Mouse (Mus musculus) ovary, postnatal 10 days (tissue): ENCODE measurements around the gene Epdr1.
"Not testable (repeated sequence)": the region's sequence is repeated elsewhere in the genome, so short reads cannot be mapped to it uniquely, and the experiment has no call there.

Experiments
- DNase-seq: peaks from one replicate; pipeline ENCODE4 v3.0.0; 2022; ENCODE audit warnings: low spot score

The Epdr1 gene

DNA sequence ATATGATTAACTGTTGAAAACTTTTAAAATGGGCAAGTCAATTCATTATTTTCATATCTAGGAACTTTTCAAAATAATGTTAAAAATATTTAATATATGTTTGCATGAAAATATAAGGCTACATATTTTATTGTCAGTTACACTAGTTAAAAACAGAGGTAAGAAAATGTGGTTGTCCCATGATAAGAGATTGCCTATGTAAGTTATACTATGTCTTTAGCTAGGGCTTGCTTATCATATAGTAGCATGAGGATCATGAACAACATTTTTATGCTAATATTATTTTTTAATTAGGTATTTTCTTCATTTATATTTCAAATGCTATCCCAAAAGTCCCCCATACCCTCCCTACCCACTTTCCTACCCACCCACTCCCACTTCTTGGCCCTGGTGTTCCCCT lies 14.8 kb downstream of the Epdr1 start:
- no peak for DNase-seq

DNA sequence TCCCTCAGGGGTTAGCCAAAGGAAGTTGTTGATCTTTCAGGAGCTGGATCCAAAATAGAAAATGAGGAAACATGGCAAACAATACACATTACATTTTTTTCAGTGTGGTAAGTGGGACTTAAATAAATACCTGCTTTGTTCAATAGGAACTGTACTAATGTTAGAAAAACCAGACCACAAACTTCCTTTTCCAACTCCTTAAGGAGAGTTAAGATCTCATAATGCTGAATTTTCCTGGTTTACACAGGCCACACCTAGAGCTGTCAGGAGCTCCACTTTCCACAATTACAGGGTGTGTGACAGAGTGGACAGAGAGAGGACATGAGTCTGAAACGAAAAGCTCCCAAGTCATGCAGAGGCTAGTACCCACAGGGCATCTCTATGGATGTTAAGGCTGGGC lies 16.0 kb downstream of the Epdr1 start:
- no peak for DNase-seq

DNA sequence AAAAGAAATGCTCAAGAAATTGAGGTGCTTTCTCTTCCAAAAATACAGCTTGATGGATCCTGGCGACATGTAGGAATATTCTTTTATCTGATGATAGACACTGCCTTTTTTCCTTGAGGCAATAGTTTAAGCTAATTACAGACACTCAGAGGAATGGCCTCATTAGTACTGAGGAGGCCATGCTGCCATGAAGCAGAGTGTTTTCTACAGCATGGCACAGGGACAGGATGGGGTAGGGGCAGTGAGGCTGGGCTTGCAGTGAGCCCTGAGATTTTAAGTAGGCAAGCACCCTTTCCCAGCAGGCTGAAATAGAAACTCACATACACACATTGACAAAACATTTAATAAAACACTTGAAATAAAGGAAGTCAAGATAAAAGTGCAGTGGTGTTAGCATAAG lies 17.2 kb downstream of the Epdr1 start:
- no peak for DNase-seq

DNA sequence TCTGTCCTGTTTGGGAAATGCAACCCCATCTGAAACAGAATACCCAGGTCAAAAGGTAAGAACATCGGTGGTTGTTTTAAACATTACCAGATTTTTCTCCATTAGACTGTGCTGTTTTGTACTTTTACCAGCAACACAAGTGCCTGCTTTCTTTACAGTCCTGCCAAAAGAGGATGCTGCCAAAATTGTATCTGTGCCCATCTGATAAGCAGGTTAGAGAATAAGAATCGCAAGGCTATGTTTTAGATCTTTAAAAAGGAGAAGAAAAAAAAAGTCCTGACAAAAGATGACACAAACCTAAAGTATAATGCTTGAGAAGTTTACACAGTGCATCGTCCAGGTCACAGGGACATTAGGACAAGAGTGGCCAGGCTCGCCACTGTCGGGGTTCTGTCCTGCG lies 20.5 kb downstream of the Epdr1 start:
- DNase-seq: no peak

DNA sequence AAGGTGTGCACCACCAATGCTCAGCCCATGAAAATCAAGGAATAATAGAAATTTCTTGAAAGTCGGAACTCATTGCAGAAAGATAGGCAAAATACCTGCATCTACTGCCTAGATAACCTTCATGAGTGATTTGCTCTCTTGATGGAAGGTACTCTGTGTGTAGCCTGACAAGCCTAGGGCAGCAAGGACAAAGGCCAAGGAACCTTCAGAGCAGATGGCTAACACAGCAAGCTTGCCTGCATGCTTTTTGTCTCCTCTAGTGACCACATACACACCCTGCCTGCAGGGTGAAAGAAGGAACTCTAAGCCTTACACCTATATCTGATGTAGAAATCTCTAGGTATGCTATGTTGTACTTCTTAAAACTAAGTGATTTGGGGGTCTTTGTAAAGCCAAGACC lies 24.6 kb downstream of the Epdr1 start:
- no peak for DNase-seq

DNA sequence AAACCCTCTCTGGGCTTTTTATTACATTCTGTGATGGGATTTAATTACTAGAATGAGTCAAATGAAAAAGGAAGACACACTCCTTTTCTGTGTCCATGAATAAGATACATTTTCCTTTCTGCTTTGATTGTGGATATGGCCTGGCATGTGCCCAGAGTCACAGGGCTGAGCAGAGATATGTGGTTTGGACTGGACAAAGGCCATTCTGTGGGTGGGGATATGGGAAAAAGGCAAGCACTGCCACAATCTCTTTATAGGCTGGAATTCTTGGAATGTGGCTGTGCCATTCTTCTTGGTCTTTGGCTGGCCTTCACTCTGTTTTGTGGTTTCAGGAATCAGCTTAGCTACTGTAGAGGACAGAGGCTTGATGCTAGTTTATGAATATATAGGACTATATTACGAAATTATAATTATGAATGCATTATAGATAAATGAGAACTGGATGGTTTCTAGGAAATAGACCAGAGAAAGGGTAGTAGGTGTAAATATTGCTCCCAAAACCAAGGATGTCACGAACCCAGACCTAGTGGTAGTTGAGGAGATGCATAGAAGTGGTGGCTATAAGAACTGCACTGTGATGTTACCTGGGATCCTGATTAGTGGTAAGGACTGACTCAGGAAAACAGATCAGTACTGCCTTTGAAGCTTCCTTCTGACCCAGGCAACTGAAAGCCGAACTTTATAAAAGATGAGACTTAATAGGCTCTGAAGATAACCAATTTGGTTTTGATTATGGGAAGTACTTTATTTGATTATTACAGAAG lies 28.5 kb downstream of the Epdr1 start:
- DNase-seq: no peak

DNA sequence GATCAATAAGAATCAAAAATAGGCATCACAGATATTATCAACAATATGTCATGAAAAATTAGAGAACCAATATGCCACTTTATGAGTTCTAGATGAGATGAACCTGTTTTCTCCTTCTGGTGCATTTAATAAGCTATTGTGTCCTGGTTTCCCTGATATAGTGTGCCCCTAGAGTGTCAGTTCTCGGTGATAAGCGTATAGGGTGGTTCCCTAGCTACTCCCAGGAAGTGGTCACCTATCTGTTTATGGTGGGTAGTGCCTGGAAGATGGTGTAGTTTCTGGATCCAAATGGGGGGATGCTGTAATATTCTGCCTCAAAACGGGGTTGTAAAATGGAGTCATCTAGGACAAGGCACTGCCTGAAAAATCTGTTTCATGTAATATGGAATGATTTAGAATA lies 43.8 kb downstream of the Epdr1 start:
- no peak for DNase-seq

DNA sequence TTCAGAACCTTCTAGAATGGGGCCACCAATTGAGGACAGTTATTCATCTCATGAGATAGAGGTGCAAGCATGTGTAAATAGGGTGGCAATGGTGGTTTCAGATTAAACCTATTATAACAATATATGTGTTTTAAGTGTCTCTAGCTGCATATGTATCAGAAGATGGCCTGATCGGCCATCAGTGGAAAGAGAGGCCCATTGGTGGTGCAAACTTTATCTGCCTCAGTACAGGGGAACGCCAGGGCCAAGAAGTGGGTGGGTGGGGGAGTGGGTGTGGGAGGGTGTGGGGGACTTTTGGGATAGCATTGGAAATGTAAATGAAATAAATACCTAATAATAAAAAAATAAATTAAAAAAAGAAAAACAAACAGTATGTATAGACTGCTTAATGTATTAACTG lies 45.0 kb downstream of the Epdr1 start:
- not testable (repeated sequence) for DNase-seq

DNA sequence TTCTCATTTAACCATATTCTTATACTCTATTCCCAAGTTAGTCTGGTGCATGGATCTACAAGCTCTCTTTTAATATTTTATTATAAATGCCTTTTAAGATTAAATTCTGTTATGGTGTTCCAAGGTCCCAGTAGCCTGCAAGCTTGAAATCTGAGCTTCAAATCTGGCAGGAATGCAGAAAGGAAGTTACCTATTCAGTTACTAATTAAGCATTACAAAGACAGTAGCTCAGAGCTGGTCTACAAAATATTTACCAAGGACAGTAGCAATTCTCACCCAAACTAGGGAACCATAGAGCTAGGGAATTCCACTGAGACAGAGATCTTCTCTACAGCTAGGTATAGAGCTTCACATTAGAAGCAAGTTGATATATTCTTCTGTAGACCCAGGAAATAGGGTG lies 49.6 kb downstream of the Epdr1 start:
- not testable (repeated sequence) for DNase-seq

DNA sequence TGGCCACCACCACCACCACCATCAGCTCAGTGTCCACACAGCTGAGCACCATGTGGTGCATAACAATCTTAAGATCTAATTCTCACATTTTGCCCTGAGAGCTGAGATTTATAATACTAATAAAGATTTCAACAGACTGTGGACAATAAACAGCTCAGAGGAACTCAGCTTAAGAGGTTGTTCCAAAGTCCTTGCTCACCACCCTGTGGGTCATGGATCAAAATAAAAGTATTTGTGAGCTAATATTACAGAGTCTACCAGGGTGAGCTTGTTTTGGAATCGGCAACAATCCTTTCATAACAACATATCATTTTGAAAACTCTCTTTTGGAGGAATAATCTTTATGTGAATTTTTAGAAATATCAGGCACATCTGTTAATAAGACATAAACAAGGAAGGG lies 57.2 kb downstream of the Epdr1 start:
- DNase-seq: no peak

DNA sequence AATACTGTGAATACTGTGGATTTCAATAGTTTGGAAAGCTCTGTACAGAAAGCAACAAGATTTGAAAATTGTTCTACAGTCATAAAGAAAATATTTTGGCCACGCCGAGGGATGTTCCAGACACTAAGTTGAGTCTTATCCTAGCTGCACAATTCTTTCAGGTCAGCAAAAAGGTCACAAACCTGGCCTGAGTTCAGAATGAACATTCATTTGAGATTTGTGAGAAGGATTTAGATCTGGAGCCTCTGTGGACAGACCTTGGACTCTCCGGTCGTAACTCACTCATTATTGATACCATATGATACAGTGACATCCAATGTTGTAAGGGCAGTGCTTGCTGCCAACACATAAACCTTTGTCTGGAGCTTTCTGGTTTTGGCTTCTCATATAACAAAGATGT lies 64.3 kb downstream of the Epdr1 start:
- no peak for DNase-seq
